Mouse (Mus musculus) megakaryocyte, embryonic 14.5 days (primary cell): ENCODE measurements at regions not wholly inside any gene's neighbourhood (a gene's known extent, or its start where the extent isn't known, plus 50 kb on each side); places are given as distances from the start of the nearest gene placed in this dataset.

Experiments
- FLI1 ChIP-seq: IDR thresholded peaks from 2 replicates; pipeline ENCODE4 v1.6.1; 2012; ENCODE audit warnings: low read length, inconsistent platforms, mixed read lengths
- GATA1 ChIP-seq: IDR thresholded peaks from 3 replicates; pipeline ENCODE4 v1.6.1; 2012; ENCODE audit warnings: mixed read lengths, low read length, inconsistent platforms, borderline replicate concordance

DNA sequence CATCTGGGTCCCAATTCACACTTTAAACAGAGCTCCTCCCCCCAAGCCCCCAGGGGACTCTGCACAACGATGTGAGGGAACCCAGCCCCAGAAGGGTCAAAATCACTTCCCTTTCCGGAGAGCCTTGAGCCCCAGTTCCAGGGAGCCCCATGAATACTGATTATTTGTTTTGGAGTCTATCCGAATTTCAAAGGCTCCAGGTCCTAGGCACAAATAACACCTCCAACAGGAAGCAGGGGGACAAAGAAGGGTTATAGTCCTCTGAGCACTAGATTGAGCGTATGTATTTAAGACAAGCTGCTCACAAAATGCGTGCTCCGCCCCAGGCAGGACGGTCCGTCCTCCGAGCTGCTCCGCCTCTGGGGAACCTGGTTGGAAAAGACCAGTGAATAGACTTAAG lies 511.4 kb downstream of the Zfp704 start:
- no peak for TF ChIP-seq GATA1
- no peak for TF ChIP-seq FLI1
